Mouse (Mus musculus) testis, postnatal 10 days (tissue): ENCODE data around the gene Prkce.

Experiments
- DNase-seq: peaks from one replicate; pipeline ENCODE4 v3.0.0; 2021; ENCODE audit warnings: low spot score

The Prkce gene

GRCm38 (mm10) chr17:86261067-86261466 lies 93.5 kb downstream of the Prkce start:
- no peak for DNase-seq

- no peak for DNase-seq
Observed at GRCm38 (mm10) chr17:86263985-86264649, 96.5 kb downstream of the Prkce start.

- no peak for DNase-seq
Observed at GRCm38 (mm10) chr17:86266051-86266450, 98.5 kb downstream of the Prkce start.

GRCm38 (mm10) chr17:86267126-86267760 lies 99.7 kb downstream of the Prkce start:
- DNase-seq = no peak

GRCm38 (mm10) chr17:86269639-86270038 lies 102.1 kb downstream of the Prkce start:
- no peak for DNase-seq

GRCm38 (mm10) chr17:86270523-86270922 lies 102.9 kb downstream of the Prkce start:
- no peak for DNase-seq

- DNase-seq = no peak
Observed at GRCm38 (mm10) chr17:86271277-86271676, 103.7 kb downstream of the Prkce start.

GRCm38 (mm10) chr17:86272961-86273360 lies 105.4 kb downstream of the Prkce start:
- DNase-seq = no peak

- no peak for DNase-seq
Observed at GRCm38 (mm10) chr17:86273566-86274349, 106.2 kb downstream of the Prkce start.

- no peak for DNase-seq
Observed at GRCm38 (mm10) chr17:86274350-86274744, 106.8 kb downstream of the Prkce start.

GRCm38 (mm10) chr17:86276381-86276780 lies 108.8 kb downstream of the Prkce start:
- DNase-seq = no peak

- DNase-seq = no peak
Observed at GRCm38 (mm10) chr17:86277032-86277798, 109.6 kb downstream of the Prkce start.

- no peak for DNase-seq
Observed at GRCm38 (mm10) chr17:86277999-86278526, 110.5 kb downstream of the Prkce start.

GRCm38 (mm10) chr17:86279751-86280150 lies 112.2 kb downstream of the Prkce start:
- no peak for DNase-seq

GRCm38 (mm10) chr17:86283741-86284140 lies 116.2 kb downstream of the Prkce start:
- no peak for DNase-seq

- DNase-seq = no peak
Observed at GRCm38 (mm10) chr17:86285058-86285457, 117.5 kb downstream of the Prkce start.

- peak; percentile 57 for DNase-seq
Observed at GRCm38 (mm10) chr17:86286747-86287271, 119.2 kb downstream of the Prkce start.

GRCm38 (mm10) chr17:86292711-86293110 lies 125.1 kb downstream of the Prkce start:
- no peak for DNase-seq

GRCm38 (mm10) chr17:86293247-86293744 lies 125.7 kb downstream of the Prkce start:
- DNase-seq = peak; percentile 56

GRCm38 (mm10) chr17:86299576-86299975 lies 132.0 kb downstream of the Prkce start:
- DNase-seq = no peak

GRCm38 (mm10) chr17:86300774-86301595 lies 133.4 kb downstream of the Prkce start:
- no peak for DNase-seq
